Comparison of ENCODE assay signal across 9 mouse cellular contexts in the genomic region with DNA sequence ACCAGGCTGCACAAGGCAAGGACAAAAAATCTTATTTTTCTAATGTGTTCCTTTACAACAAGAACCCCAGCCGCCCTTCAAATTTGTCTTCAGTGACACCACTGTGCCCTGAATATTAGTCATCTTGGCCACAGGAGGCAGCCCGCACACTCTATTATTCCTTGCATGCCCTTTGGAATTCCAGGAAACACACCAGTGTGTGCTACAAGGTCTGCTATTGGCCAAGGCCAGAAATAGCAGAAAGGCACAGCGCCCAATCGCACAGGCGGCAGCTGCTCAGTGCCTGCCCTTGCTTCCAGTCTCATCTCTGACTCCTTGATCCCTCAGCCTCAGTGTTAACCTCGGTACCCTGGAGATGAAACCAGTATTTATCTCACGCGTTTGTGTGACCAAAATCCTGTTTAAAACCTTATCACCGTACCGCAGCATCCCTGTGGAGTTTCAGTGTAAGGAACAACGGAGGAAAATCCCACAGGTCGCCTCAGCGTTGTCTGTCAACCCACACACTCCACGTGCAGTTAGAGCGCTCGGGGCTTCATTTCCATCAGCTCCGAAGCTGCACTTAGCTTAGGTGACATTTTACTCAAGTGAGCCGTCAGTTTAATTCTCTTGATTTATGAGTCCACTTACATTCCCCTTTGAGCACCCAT.
A peak's percentile ranks its signal among the peaks of the same experiment; 100 is the strongest.
DNase-seq lines count a peak whose midpoint lies in the region; ATAC-seq lines count a peak whose summit lies in the region.
"Had no signal": no experiment of that assay in that cellular context is flagged by ENCODE, and none has a peak within 500 bp of the region (broad histone marks: within the 10 kb centered on the region; RNA-seq: fewer than 3 reads in every experiment).

No protein-coding gene starts in this region.

- peaks cover 0 to 12% of the 10 kb centered on the region in 2 experiments; a peak in 1 of 4 replicates for H3K4me1 ChIP-seq in heart, embryonic 14.5 days (ENCODE audit: control insufficient read depth in 2 of 2, insufficient read depth in 2 of 2, low read length in 2 of 2)
- H3K4me1 ChIP-seq in kidney, embryonic 16.5 days (ENCODE audit: insufficient read depth, low read length) = peaks cover 7% of the 10 kb centered on the region; the same call in 1 of the 2 replicates
- no peaks in the 10 kb centered on the region for H3K4me1 ChIP-seq in neural tube, embryonic 11.5 days (ENCODE audit: control insufficient read depth, insufficient read depth, low read length)
- H3K4me1 ChIP-seq: liver, embryonic 13.5 days had no signal

- peak overlapping the region; percentile 60 for H3K4me2 ChIP-seq in heart, embryonic 14.5 days (ENCODE audit: low read length)
- peak overlapping the region; percentile 51 for H3K4me2 ChIP-seq in kidney, embryonic 16.5 days (replicated peaks; ENCODE audit: low read depth, low read length)
- H3K4me2 ChIP-seq in neural tube, embryonic 11.5 days (ENCODE audit: low read depth) = no peak overlapping the region; the same call in 1 of the 2 replicates
- H3K4me2 ChIP-seq: liver, embryonic 13.5 days had no signal

- ATAC-seq in heart, embryonic 14.5 days (ENCODE audit: insufficient number of reproducible peaks, insufficient read depth, low FRiP score, low read depth) = peak; percentile 69; the same call in 1 of the 2 replicates
- peak; percentile 88 for ATAC-seq in kidney, embryonic 16.5 days (ENCODE audit: low FRiP score, low TSS enrichment)
- peak; percentile 70; the same call in 1 of the 2 replicates for ATAC-seq in neural tube, embryonic 11.5 days (ENCODE audit: insufficient read depth, low FRiP score, low TSS enrichment)

- no peaks in the 10 kb centered on the region for H3K27me3 ChIP-seq in heart, embryonic 14.5 days (ENCODE audit: control insufficient read depth, insufficient read depth, low read length)
- H3K27me3 ChIP-seq in kidney, embryonic 16.5 days (ENCODE audit: insufficient read depth, low read length) = no peaks in the 10 kb centered on the region
- H3K27me3 ChIP-seq in neural tube, embryonic 11.5 days (ENCODE audit: control insufficient read depth, insufficient read depth, low read length) = no peaks in the 10 kb centered on the region
- H3K27me3 ChIP-seq: liver, embryonic 13.5 days had no signal

- peak; percentile 65 to 90 for DNase-seq in adrenal gland, adult (ENCODE audit: inconsistent age in 2 of 2, low spot score in 1 of 2)
- DNase-seq in embryo, embryonic 9.5 days (ENCODE audit: extremely low spot score) = peak; percentile 20
- DNase-seq in neural tube, embryonic 11.5 days (ENCODE audit: low spot score) = peak; percentile 63
- no peak for DNase-seq in urinary bladder, postnatal 10 days (ENCODE audit: low spot score)
- no peak for DNase-seq in layer of hippocampus, adult 11-12 months (ENCODE audit: low spot score)
- DNase-seq in layer of hippocampus, postnatal 10 days (ENCODE audit: low spot score in 2 of 2) = no peak
- DNase-seq: liver, embryonic 13.5 days had no signal

- 35% methylated on average over 18 of the region's 18 CpGs for WGBS in heart, embryonic 14.5 days
- 30% methylated on average over 18 of the region's 18 CpGs for WGBS in kidney, embryonic 16.5 days
- WGBS in neural tube, embryonic 11.5 days = 53% methylated on average over 18 of the region's 18 CpGs

- peak overlapping the region; percentile 30 for H3K9ac ChIP-seq in heart, embryonic 14.5 days (ENCODE audit: low read length)
- H3K9ac ChIP-seq in kidney, embryonic 16.5 days (replicated peaks; ENCODE audit: low read length) = no peak overlapping the region
- no peak overlapping the region for H3K9ac ChIP-seq in neural tube, embryonic 11.5 days (ENCODE audit: low read length)
- H3K9ac ChIP-seq: liver, embryonic 13.5 days had no signal

- H3K36me3 ChIP-seq in heart, embryonic 14.5 days (ENCODE audit: control insufficient read depth, insufficient read depth, low read length) = no peaks in the 10 kb centered on the region
- H3K36me3 ChIP-seq in kidney, embryonic 16.5 days (ENCODE audit: insufficient read depth, low read length) = no peaks in the 10 kb centered on the region
- no peaks in the 10 kb centered on the region for H3K36me3 ChIP-seq in neural tube, embryonic 11.5 days (ENCODE audit: control insufficient read depth, insufficient read depth, low read length)
- H3K36me3 ChIP-seq: liver, embryonic 13.5 days had no signal

- no peak overlapping the region for H3K27ac ChIP-seq in heart, embryonic 14.5 days (replicated peaks in 1 of 2; ENCODE audit: control insufficient read depth in 1 of 2, insufficient read depth in 1 of 2, low read depth in 2 of 2, low read length in 2 of 2)
- H3K27ac ChIP-seq in kidney, embryonic 16.5 days (ENCODE audit: low read length) = no peak overlapping the region
- H3K27ac ChIP-seq in neural tube, embryonic 11.5 days (ENCODE audit: low read depth, low read length) = no peak overlapping the region
- H3K27ac ChIP-seq: liver, embryonic 13.5 days had no signal

- H3K4me3 ChIP-seq in heart, embryonic 14.5 days (ENCODE audit: control insufficient read depth in 1 of 2, insufficient read depth in 1 of 2, low read depth in 1 of 2, low read length in 2 of 2) = peak overlapping the region; percentile 20 to 21; a peak in 3 of 4 replicates
- peak overlapping the region; percentile 5; the same call in 1 of the 2 replicates for H3K4me3 ChIP-seq in kidney, embryonic 16.5 days (ENCODE audit: low read length)
- no peak overlapping the region for H3K4me3 ChIP-seq in neural tube, embryonic 11.5 days (ENCODE audit: low read depth, low read length)
- H3K4me3 ChIP-seq: liver, embryonic 13.5 days had no signal

- H3K9me3 ChIP-seq in heart, embryonic 14.5 days (ENCODE audit: control insufficient read depth, low read length) = peaks cover 7% of the 10 kb centered on the region
- H3K9me3 ChIP-seq in kidney, embryonic 16.5 days (ENCODE audit: low read length) = peaks cover 6% of the 10 kb centered on the region; the same call in 1 of the 2 replicates
- peaks cover 2% of the 10 kb centered on the region; the same call in 1 of the 2 replicates for H3K9me3 ChIP-seq in neural tube, embryonic 11.5 days (ENCODE audit: control insufficient read depth, low read length)
- H3K9me3 ChIP-seq: liver, embryonic 13.5 days had no signal

Comparison
In these comparisons a context has a peak if more than half of its experiments do, and no peak if none do; other contexts are left out.
1. DNase-seq: peak in adrenal gland, adult (2 of 2), embryo, embryonic 9.5 days (single experiment) and neural tube, embryonic 11.5 days (single experiment); none in urinary bladder, postnatal 10 days (single experiment), layer of hippocampus, adult 11-12 months (single experiment) and layer of hippocampus, postnatal 10 days (0 of 2).
2. Peak in every context shown above with its lines, with median percentiles within 50 percentile points of each other: ATAC-seq.